Mouse (Mus musculus): Measurements from ENCODE around the gene Ptprb. TPM values are rescaled to one million over a fixed set of nuclear protein-coding genes. Genes with fewer than 3 reads are reported as not detected.

The Ptprb gene
- total and polyA plus RNA-seq, 3 experiments = 14.8 to 66.3 (median 63.1) TPM

DNA sequence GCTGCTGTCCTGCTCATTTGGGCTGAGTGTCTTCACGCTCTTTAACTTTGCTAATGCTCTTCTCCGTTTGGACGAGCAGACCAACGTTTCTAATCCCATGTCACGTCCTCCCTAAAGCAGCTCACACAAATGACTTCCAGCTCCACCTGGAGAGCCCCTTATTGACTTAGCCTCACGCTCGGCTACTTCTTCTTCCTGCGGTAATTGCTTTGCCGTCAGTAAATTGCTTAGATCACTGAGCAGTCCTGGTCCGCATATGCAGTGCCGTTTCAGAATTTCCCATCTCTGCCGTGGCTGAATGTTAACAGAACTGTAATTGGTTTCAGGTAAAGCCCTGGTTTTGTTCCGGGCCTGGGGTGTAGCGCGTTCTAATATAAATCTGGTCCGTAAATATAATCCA, 58.3 kb downstream of the Ptprb start:
- Histone ChIP-seq H3K27me3 (ENCODE audit: control insufficient read depth, insufficient read depth, low read length) (no peaks in the 10 kb centered on the region), H3K27ac (no peak overlapping the region), H3K9ac (ENCODE audit: low read depth, low read length) (no peak overlapping the region), H3K4me1 (ENCODE audit: control insufficient read depth, insufficient read depth, low read length) (no peaks in the 10 kb centered on the region), H3K4me3 (no peak overlapping the region), H3K79me2 (replicated peaks; ENCODE audit: control insufficient read depth, insufficient read depth, low read length) (no peaks in the 10 kb centered on the region), H3K36me3 (ENCODE audit: control insufficient read depth, insufficient read depth, low read length) (peaks cover 4% of the 10 kb centered on the region; the same call in 1 of the 2 replicates)
- WGBS = 83% methylated on average over 16 of the region's 16 CpGs
- intact Hi-C loops (cut with DNase I) = loop anchor here (5.0 to 10.0 kb wide), 3 partner anchors 139 to 559 kb away; partner anchors contain the start of genes Cnot2 and Kcnmb4
- TF ChIP-seq EP300 (IDR thresholded peaks at IDR 0.05; ENCODE audit: insufficient read depth, low read depth, low read length) (no peak), CTCF (IDR thresholded peaks at IDR 0.05) (no peak), POLR2A (IDR thresholded peaks at IDR 0.05; ENCODE audit: insufficient read depth, low read depth, low read length) (no peak)
- DNase-seq = no peak

DNA sequence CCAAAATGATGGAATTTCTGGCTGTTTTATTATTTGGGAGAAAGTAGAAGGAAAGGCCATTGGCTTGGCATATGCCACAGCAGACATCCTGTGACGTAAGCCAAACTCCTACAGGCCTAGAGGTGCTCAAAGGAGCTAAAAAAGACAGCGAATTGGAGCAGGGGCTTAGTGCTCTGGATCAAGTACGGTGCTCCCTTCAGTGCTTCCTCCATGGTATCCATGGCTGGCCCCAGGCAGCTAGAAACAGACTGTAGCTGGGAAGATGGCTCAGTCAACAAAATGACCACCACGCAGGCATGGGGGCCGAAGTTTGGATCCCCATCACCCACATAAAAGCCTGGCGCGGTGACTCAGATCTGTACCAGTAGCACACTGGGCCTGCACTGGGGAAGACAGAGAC, 58.8 kb downstream of the Ptprb start:
- Histone ChIP-seq H3K4me3 (no peak overlapping the region), H3K79me2 (replicated peaks; ENCODE audit: control insufficient read depth, insufficient read depth, low read length) (no peaks in the 10 kb centered on the region), H3K36me3 (ENCODE audit: control insufficient read depth, insufficient read depth, low read length) (peaks cover 6% of the 10 kb centered on the region; the same call in 1 of the 2 replicates), H3K4me1 (ENCODE audit: control insufficient read depth, insufficient read depth, low read length) (no peaks in the 10 kb centered on the region), H3K9ac (ENCODE audit: low read depth, low read length) (no peak overlapping the region), H3K27me3 (ENCODE audit: control insufficient read depth, insufficient read depth, low read length) (no peaks in the 10 kb centered on the region), H3K27ac (no peak overlapping the region)
- intact Hi-C loops (cut with DNase I) = loop anchor here (5.0 to 10.0 kb wide), 3 partner anchors 138 to 558 kb away; partner anchors contain the start of genes Cnot2 and Kcnmb4
- 95% methylated on average over 7 of the region's 7 CpGs for WGBS
- TF ChIP-seq EP300 (IDR thresholded peaks at IDR 0.05; ENCODE audit: insufficient read depth, low read depth, low read length) (no peak), POLR2A (IDR thresholded peaks at IDR 0.05; ENCODE audit: insufficient read depth, low read depth, low read length) (no peak)
- DNase-seq = no peak

DNA sequence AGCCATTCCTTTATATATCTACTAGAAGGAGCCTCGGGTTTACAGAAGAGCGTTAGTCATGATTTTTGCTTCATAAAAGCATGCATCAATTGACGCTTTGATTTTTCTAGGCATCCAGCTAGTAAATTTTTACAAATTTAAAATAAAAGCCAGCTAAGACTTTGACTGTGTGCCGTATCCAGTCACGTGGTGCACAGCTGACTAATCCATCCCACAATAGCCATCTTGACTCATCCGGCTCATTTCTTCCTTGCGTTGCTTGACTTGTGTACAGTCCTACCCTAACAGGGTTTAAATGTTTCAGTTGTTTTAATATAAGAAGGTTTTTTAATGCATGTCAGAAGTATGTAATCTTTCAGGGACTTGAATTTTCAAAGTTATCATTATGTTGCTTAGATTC, 60.0 kb downstream of the Ptprb start:
- H3K36me3 ChIP-seq (ENCODE audit: control insufficient read depth, insufficient read depth, low read length) = peaks cover 2% of the 10 kb centered on the region
- no peak overlapping the region for H3K27ac ChIP-seq
- no peak overlapping the region for H3K4me3 ChIP-seq
- TF ChIP-seq CTCF (IDR thresholded peaks at IDR 0.05) = no peak
- no peak for TF ChIP-seq EP300 (IDR thresholded peaks at IDR 0.05; ENCODE audit: insufficient read depth, low read depth, low read length)
- TF ChIP-seq POLR2A (IDR thresholded peaks at IDR 0.05; ENCODE audit: insufficient read depth, low read depth, low read length) = no peak
- H3K9ac ChIP-seq (ENCODE audit: low read depth, low read length) = no peak overlapping the region
- intact Hi-C loops (cut with DNase I) = loop anchor here (10.0 kb wide), 1 partner anchor 249 kb away; the partner anchor contains the start of gene Cnot2
- 93% methylated on average over 7 of the region's 7 CpGs for WGBS
- no peaks in the 10 kb centered on the region for H3K4me1 ChIP-seq (ENCODE audit: control insufficient read depth, insufficient read depth, low read length)
- DNase-seq = no peak
- no peaks in the 10 kb centered on the region for H3K27me3 ChIP-seq (ENCODE audit: control insufficient read depth, insufficient read depth, low read length)
- H3K79me2 ChIP-seq (replicated peaks; ENCODE audit: control insufficient read depth, insufficient read depth, low read length) = no peaks in the 10 kb centered on the region

DNA sequence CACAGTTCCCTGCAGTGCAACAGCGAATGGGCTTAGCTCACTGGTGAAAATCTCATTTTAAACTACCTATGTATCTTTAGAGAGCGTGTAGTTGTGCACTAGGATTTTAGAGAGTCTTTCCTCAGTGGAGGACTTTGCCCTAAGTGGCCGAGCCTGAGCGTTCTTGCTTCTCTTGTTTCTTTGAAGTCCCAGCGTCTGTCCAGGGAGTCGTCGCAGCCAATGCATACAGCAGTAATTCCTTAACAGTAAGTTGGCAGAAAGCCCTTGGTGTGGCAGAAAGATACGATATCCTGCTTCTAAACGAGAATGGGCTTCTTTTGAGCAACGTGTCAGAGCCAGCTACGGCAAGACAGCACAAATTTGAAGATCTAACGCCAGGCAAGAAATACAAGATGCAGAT, 65.9 kb downstream of the Ptprb start:
- Histone ChIP-seq H3K79me2 (replicated peaks; ENCODE audit: control insufficient read depth, insufficient read depth, low read length) (no peaks in the 10 kb centered on the region), H3K4me1 (ENCODE audit: control insufficient read depth, insufficient read depth, low read length) (no peaks in the 10 kb centered on the region; the same call in 1 of the 2 replicates), H3K27me3 (ENCODE audit: control insufficient read depth, insufficient read depth, low read length) (no peaks in the 10 kb centered on the region), H3K9ac (ENCODE audit: low read depth, low read length) (no peak overlapping the region), H3K4me3 (no peak overlapping the region), H3K36me3 (ENCODE audit: control insufficient read depth, insufficient read depth, low read length) (peaks cover 7% of the 10 kb centered on the region), H3K27ac (no peak overlapping the region)
- WGBS = 55% methylated on average over 12 of the region's 12 CpGs
- TF ChIP-seq POLR2A (IDR thresholded peaks at IDR 0.05; ENCODE audit: insufficient read depth, low read depth, low read length) (no peak), EP300 (IDR thresholded peaks at IDR 0.05; ENCODE audit: insufficient read depth, low read depth, low read length) (no peak), CTCF (IDR thresholded peaks at IDR 0.05) (no peak)
- no peak for DNase-seq
- intact Hi-C loops (cut with DNase I) = no loop called here

DNA sequence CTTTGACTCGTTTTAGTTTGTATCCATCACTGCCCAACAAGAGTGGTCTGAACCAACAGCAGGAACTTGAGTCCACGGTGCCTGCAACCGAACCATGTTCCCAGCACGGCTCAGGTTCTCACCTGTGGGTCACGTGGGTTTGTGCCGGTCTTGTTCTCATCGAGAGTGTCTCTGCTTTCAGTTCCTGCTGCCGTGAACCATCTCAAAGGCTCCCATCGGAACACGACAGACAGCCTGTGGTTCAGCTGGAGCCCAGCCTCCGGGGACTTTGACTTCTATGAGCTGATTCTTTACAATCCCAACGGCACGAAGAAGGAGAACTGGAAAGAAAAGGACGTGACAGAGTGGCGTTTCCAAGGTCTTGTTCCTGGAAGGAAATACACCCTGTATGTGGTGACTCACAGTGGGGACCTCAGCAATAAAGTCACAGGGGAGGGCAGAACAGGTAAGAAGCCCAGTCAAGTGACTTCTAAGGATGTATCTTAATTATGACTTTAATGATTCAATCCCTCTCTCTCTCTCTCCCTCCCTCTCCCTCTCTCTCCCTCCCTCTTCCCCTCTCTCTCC, 71.4 kb downstream of the Ptprb start:
- Histone ChIP-seq H3K36me3 (ENCODE audit: control insufficient read depth, insufficient read depth, low read length) (peaks cover 3% of the 10 kb centered on the region), H3K79me2 (replicated peaks; ENCODE audit: control insufficient read depth, insufficient read depth, low read length) (no peaks in the 10 kb centered on the region), H3K27ac (no peak overlapping the region), H3K4me1 (ENCODE audit: control insufficient read depth, insufficient read depth, low read length) (no peaks in the 10 kb centered on the region; the same call in 1 of the 2 replicates), H3K4me3 (no peak overlapping the region), H3K9ac (ENCODE audit: low read depth, low read length) (no peak overlapping the region), H3K27me3 (ENCODE audit: control insufficient read depth, insufficient read depth, low read length) (no peaks in the 10 kb centered on the region)
- WGBS = 79% methylated on average over 15 of the region's 15 CpGs
- TF ChIP-seq CTCF (IDR thresholded peaks at IDR 0.05) (no peak), POLR2A (IDR thresholded peaks at IDR 0.05; ENCODE audit: insufficient read depth, low read depth, low read length) (no peak), EP300 (IDR thresholded peaks at IDR 0.05; ENCODE audit: insufficient read depth, low read depth, low read length) (no peak)
- DNase-seq = no peak
- intact Hi-C loops (cut with DNase I) = no loop called here

DNA sequence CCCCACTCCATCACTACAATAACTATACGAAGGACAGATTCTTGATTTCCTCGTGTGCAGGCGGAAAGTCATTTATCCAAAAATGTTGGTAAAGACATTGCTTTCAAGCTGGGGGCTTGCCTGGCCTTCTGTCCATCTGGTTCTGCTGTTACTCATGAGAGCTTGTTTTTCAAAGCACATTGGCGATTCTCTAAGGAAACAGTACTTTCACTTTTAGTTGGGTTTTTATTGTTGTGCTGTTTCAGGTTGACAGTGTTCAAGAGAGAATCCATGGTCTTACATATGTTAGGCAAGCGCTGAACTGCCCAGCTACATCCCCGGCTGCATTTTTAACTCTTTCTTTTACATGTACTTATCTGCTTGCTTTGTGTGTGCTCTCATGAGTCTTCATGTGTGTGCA, 73.7 kb downstream of the Ptprb start:
- DNase-seq = no peak
- H3K79me2 ChIP-seq (replicated peaks; ENCODE audit: control insufficient read depth, insufficient read depth, low read length) = no peaks in the 10 kb centered on the region
- intact Hi-C loops (cut with DNase I) = no loop called here

More for the DNA sequence above, 73.7 kb downstream of the Ptprb start:
- no peak overlapping the region for H3K27ac ChIP-seq
- no peak overlapping the region for H3K9ac ChIP-seq (ENCODE audit: low read depth, low read length)
- WGBS = 78% methylated on average over 6 of the region's 6 CpGs
- TF ChIP-seq CTCF (IDR thresholded peaks at IDR 0.05) = no peak
- no peak for TF ChIP-seq EP300 (IDR thresholded peaks at IDR 0.05; ENCODE audit: insufficient read depth, low read depth, low read length)
- TF ChIP-seq POLR2A (IDR thresholded peaks at IDR 0.05; ENCODE audit: insufficient read depth, low read depth, low read length) = no peak
- H3K27me3 ChIP-seq (ENCODE audit: control insufficient read depth, insufficient read depth, low read length) = no peaks in the 10 kb centered on the region
- H3K36me3 ChIP-seq (ENCODE audit: control insufficient read depth, insufficient read depth, low read length) = no peaks in the 10 kb centered on the region; the same call in 1 of the 2 replicates
- H3K4me3 ChIP-seq = no peak overlapping the region
- H3K4me1 ChIP-seq (ENCODE audit: control insufficient read depth, insufficient read depth, low read length) = no peaks in the 10 kb centered on the region
